Mouse (Mus musculus): ENCODE measurements around the gene Anapc7. TPM values are rescaled to one million over a fixed set of nuclear protein-coding genes. Genes with fewer than 3 reads are reported as not detected.

Gene Anapc7
- polyA plus RNA-seq, 1 experiment from 2014 or later, result 26.5 TPM

DNA sequence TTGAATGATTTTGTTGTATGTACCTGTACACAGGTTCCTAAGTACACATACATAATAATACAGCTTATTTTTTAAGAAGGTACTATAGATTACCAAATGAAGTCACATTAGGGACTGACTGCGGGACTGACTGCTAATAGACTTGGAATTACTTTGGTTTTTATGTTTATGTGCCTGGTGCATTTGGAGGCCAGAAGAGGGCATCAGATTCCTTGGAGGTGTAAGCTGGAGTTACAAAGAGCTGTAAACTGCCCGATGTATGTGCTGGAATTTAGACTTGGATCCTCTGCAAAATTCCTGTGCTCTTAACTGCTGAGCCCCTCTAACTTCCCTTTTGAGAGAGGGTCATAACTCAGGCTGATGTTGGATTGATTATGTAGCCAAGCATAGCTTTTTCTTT, 4.1 kb downstream of the Anapc7 start:
- Histone ChIP-seq H3K4me1 (ENCODE audit: insufficient read depth, low read depth, low read length) (0 out of 2 replicates have a peak, but pooled peaks cover 5% of the 10 kb centered on the region), H3K9ac (replicated peaks; ENCODE audit: low read depth) (no peak overlapping the region), H3K4me3 (ENCODE audit: low read depth, low read length) (no peak overlapping the region), H3K27ac (ENCODE audit: low read length) (no peak overlapping the region), H3K36me3 (ENCODE audit: insufficient read depth, low read length) (peaks cover 4% of the 10 kb centered on the region; the same call in 1 of the 2 replicates), H3K27me3 (replicated peaks; ENCODE audit: insufficient read depth, low read length) (no peaks in the 10 kb centered on the region), H3K9me3 (ENCODE audit: low read length) (no peaks in the 10 kb centered on the region), H3K4me2 (replicated peaks; ENCODE audit: low read depth, low read length) (no peak overlapping the region)
- TF ChIP-seq EP300 (IDR thresholded peaks at IDR 0.05) (no peak), CTCF (IDR thresholded peaks at IDR 0.05) (peak; percentile 19; the same call in 1 of the 2 replicates)
- no peak for ATAC-seq
- 73% methylated on average over 2 of the region's 2 CpGs for WGBS
- DNase-seq (ENCODE audit: low spot score), result no peak

DNA sequence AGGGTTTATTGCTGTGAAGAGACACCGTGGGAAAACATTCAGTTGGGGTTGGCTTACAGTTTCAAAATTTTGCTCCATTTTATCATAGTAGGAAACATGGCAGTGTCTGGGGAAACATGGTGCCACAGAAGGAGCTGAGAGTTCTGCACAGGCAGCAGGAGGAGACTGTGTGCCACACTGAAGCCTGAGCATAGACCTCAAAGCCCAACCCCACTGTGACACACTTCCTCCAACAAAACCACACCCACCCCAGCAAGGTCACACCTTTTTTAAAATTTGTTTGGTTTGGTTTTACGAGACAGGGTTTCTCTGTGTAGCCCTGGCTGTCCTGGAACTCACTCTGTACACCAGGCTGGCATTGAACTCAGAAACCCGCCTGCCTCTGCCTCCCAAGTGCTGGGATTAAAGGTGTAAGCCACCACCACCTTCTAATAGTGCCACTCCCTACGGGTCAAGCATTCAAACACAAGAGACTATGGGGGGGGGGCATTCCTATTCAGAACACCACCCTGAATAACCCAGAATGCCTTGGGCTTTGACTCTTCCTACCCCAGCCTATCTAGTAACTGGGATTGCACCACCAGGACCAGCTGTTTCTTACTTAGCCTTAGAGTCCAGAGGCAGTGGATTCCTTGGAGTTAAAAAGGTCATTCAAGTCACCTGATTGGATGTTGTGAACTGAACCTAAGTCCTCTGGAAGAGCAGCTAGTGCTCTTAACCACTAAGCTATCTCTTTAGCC, 8.7 kb downstream of the Anapc7 start:
- no peak for TF ChIP-seq CTCF (IDR thresholded peaks at IDR 0.05)
- no peak for TF ChIP-seq EP300 (IDR thresholded peaks at IDR 0.05)
- DNase-seq (ENCODE audit: low spot score), result no peak

DNA sequence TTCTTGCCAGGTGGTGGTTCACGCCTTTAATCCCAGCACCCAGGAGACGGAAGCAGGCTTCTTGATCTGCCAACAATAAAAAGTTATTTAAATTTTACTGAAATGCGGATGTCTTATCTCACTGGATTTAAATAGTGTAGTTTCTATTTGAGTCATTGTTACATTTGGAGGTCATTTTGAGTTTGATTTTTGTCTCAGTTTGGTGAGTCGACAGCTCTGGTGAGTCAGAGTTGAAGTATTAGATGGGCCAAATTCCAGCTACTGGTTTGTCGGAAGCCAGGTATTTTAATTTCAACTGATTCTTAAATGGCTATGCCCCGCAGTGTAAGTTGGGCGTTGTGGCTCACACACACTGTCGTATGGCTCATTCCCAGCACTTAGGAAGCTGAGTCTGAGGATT, 9.7 kb downstream of the Anapc7 start:
- no peak overlapping the region for H3K4me2 ChIP-seq (replicated peaks; ENCODE audit: low read depth, low read length)
- H3K9ac ChIP-seq (replicated peaks; ENCODE audit: low read depth), result no peak overlapping the region
- ATAC-seq (no peak), DNase-seq (ENCODE audit: low spot score) (no peak)
- H3K4me3 ChIP-seq (ENCODE audit: low read depth, low read length), result no peak overlapping the region
- H3K27me3 ChIP-seq (replicated peaks; ENCODE audit: insufficient read depth, low read length), result no peaks in the 10 kb centered on the region
- no peak overlapping the region for H3K27ac ChIP-seq (ENCODE audit: low read length)
- peaks cover 34% of the 10 kb centered on the region; the same call in 1 of the 2 replicates for H3K36me3 ChIP-seq (ENCODE audit: insufficient read depth, low read length)
- WGBS, result 95% methylated on average over 8 of the region's 8 CpGs
- TF ChIP-seq EP300 (IDR thresholded peaks at IDR 0.05) (no peak), CTCF (IDR thresholded peaks at IDR 0.05) (no peak)
- no peaks in the 10 kb centered on the region for H3K4me1 ChIP-seq (ENCODE audit: insufficient read depth, low read depth, low read length)
- H3K9me3 ChIP-seq (ENCODE audit: low read length), result no peaks in the 10 kb centered on the region

More for the DNA sequence above, 8.7 kb downstream of the Anapc7 start:
- WGBS, result 83% methylated on average over 4 of the region's 4 CpGs
- Histone ChIP-seq H3K4me2 (replicated peaks; ENCODE audit: low read depth, low read length) (no peak overlapping the region), H3K4me3 (ENCODE audit: low read depth, low read length) (no peak overlapping the region), H3K36me3 (ENCODE audit: insufficient read depth, low read length) (peaks cover 33% of the 10 kb centered on the region; the same call in 1 of the 2 replicates), H3K27ac (ENCODE audit: low read length) (no peak overlapping the region), H3K4me1 (ENCODE audit: insufficient read depth, low read depth, low read length) (no peaks in the 10 kb centered on the region), H3K27me3 (replicated peaks; ENCODE audit: insufficient read depth, low read length) (no peaks in the 10 kb centered on the region), H3K9ac (replicated peaks; ENCODE audit: low read depth) (no peak overlapping the region), H3K9me3 (ENCODE audit: low read length) (no peaks in the 10 kb centered on the region)
- ATAC-seq, result no peak

DNA sequence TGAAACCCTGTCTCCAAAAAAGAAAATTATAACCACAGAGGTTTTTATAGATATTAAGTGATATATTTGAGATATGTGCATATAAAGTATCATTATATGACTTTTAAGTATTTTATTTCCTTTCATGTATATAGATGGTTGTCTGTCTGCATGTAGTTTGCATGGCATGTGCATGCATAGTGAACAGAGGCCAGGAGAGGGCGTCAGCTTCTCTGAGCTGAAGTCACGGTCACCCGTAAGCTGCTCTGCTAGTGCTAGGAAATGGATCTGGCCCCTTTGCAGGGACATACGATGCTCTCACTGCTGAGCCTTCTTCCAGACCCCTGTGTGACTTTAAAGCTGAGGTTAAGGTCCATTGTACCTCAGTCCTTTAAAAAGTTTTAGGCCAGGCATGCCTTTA, 13.0 kb downstream of the Anapc7 start:
- Histone ChIP-seq H3K4me3 (ENCODE audit: low read depth, low read length) (no peak overlapping the region), H3K4me2 (replicated peaks; ENCODE audit: low read depth, low read length) (no peak overlapping the region), H3K27ac (ENCODE audit: low read length) (no peak overlapping the region), H3K9ac (replicated peaks; ENCODE audit: low read depth) (no peak overlapping the region), H3K27me3 (replicated peaks; ENCODE audit: insufficient read depth, low read length) (no peaks in the 10 kb centered on the region), H3K4me1 (ENCODE audit: insufficient read depth, low read depth, low read length) (no peaks in the 10 kb centered on the region), H3K9me3 (ENCODE audit: low read length) (no peaks in the 10 kb centered on the region), H3K36me3 (ENCODE audit: insufficient read depth, low read length) (peaks cover 58% of the 10 kb centered on the region)
- ATAC-seq (no peak), DNase-seq (ENCODE audit: low spot score) (no peak)
- TF ChIP-seq EP300 (IDR thresholded peaks at IDR 0.05) (no peak), CTCF (IDR thresholded peaks at IDR 0.05) (peak; percentile 35)
- WGBS, result 81% methylated on average over 4 of the region's 4 CpGs

DNA sequence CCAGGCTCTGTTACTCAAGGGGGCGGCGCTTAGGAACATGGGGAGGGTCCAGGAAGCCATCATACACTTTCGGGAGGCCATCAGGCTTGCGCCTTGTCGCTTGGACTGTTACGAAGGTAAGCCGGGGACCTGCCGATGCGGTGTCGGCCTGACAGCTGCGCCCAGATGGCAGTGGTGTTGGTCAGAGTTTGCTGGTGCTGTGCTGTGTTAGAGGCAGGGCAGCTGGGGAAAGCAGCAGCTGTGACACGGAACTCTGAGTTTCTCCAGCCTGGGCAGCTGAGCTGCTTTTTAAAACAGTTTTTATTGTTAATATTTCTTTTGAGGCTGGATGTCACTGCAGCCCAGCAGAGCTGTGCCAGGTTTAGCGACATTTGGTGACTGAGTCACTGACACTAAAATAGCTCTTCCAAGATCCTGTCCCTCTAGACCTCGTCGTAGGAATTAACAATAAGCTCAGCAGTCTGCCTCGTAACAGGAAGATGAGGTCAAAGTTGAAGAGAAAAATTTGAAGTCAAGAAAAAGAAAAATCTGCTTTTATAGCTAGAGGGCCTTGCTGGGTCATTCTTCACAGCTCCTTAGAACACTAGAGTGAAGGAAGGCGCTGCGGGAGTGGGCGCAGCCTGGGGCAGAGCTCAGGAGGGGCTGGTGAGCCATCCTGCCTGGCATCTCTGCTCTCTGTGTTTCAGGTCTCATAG, 18.1 kb downstream of the Anapc7 start:
- Histone ChIP-seq H3K9me3 (ENCODE audit: low read length) (no peaks in the 10 kb centered on the region), H3K36me3 (ENCODE audit: insufficient read depth, low read length) (peaks cover 57% of the 10 kb centered on the region), H3K4me2 (replicated peaks; ENCODE audit: low read depth, low read length) (no peak overlapping the region), H3K9ac (replicated peaks; ENCODE audit: low read depth) (no peak overlapping the region), H3K27ac (ENCODE audit: low read length) (peak overlapping the region; percentile 11; the same call in 1 of the 2 replicates), H3K4me1 (ENCODE audit: insufficient read depth, low read depth, low read length) (no peaks in the 10 kb centered on the region), H3K4me3 (ENCODE audit: low read depth, low read length) (no peak overlapping the region), H3K27me3 (replicated peaks; ENCODE audit: insufficient read depth, low read length) (no peaks in the 10 kb centered on the region)
- DNase-seq (ENCODE audit: low spot score), result peak; percentile 80
- no peak for TF ChIP-seq CTCF (IDR thresholded peaks at IDR 0.05)
- TF ChIP-seq EP300 (IDR thresholded peaks at IDR 0.05), result peak; percentile 22; the same call in 1 of the 2 replicates
- ATAC-seq, result peak; percentile 87
- 71% methylated on average over 19 of the region's 19 CpGs for WGBS

DNA sequence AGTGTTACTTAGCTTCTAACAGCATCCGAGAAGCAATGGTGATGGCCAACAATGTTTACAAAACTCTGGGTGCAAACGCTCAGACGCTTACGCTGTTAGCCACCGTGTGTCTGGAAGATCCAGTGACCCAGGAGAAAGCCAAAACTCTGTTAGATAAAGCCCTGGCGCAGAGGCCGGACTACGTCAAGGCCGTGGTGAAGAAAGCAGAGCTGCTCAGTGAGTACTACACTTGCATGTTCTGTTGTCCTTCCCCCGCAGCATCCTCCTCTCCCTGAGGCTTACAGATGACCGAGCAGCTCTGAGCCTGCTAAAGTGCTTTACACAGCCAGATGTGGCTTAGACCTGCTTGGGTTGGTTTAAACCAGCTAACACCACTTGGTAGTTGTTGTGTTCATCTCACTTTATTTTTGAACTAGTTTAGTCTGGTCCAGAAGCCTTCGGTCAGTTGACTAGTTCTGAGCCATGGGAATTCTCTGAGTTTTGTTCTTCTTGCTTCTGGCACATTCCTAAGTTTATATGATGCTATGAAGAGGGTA, 18.7 kb downstream of the Anapc7 start:
- no peak overlapping the region for H3K27ac ChIP-seq (ENCODE audit: low read length)
- peak; percentile 12 for DNase-seq (ENCODE audit: low spot score)
- peaks cover 62% of the 10 kb centered on the region for H3K36me3 ChIP-seq (ENCODE audit: insufficient read depth, low read length)
- no peak overlapping the region for H3K9ac ChIP-seq (replicated peaks; ENCODE audit: low read depth)
- no peaks in the 10 kb centered on the region for H3K4me1 ChIP-seq (ENCODE audit: insufficient read depth, low read depth, low read length)
- no peak for TF ChIP-seq EP300 (IDR thresholded peaks at IDR 0.05)
- no peak for TF ChIP-seq CTCF (IDR thresholded peaks at IDR 0.05)
- H3K4me3 ChIP-seq (ENCODE audit: low read depth, low read length), result no peak overlapping the region
- H3K4me2 ChIP-seq (replicated peaks; ENCODE audit: low read depth, low read length), result no peak overlapping the region
- ATAC-seq, result no peak
- 78% methylated on average over 12 of the region's 12 CpGs for WGBS
- H3K27me3 ChIP-seq (replicated peaks; ENCODE audit: insufficient read depth, low read length), result no peaks in the 10 kb centered on the region
- no peaks in the 10 kb centered on the region for H3K9me3 ChIP-seq (ENCODE audit: low read length)
